Mouse (Mus musculus): ENCODE results near the gene Fnbp4.

GRCm38 (mm10) chr2:90739327-90739726 is 5.8 kb upstream of the Fnbp4 start:
- TF ChIP-seq CTCF (IDR thresholded peaks at IDR 0.05; ENCODE audit: control insufficient read depth, insufficient read depth, low read length) (no peak), POLR2A (IDR thresholded peaks at IDR 0.05; ENCODE audit: borderline replicate concordance, control insufficient read depth, low read depth, low read length) (no peak)
